Mouse (Mus musculus): Measurements from ENCODE around the gene Plpp1.

- TF ChIP-seq CTCF (IDR thresholded peaks at IDR 0.05; ENCODE audit: extremely low read depth, insufficient read depth, insufficient read length, insufficient replicate concordance), result no peak
- no peak for TF ChIP-seq POLR2A (IDR thresholded peaks at IDR 0.05; ENCODE audit: low read depth, low read length)
These were observed 2.2 kb upstream of the Plpp1 start for GRCm38 (mm10) chr13:112798243-112798952.

Measured in spleen, adult 2 months (tissue).